Mouse (Mus musculus) kidney, postnatal 10 days (tissue): ENCODE measurements around the gene Trim46.
A peak's percentile ranks its signal among the peaks of the same experiment; 100 is the strongest.

Experiments
- DNase-seq: peaks from one replicate; pipeline ENCODE4 v3.0.0; 2021; ENCODE audit warnings: mixed read lengths

Trim46 gene

DNA sequence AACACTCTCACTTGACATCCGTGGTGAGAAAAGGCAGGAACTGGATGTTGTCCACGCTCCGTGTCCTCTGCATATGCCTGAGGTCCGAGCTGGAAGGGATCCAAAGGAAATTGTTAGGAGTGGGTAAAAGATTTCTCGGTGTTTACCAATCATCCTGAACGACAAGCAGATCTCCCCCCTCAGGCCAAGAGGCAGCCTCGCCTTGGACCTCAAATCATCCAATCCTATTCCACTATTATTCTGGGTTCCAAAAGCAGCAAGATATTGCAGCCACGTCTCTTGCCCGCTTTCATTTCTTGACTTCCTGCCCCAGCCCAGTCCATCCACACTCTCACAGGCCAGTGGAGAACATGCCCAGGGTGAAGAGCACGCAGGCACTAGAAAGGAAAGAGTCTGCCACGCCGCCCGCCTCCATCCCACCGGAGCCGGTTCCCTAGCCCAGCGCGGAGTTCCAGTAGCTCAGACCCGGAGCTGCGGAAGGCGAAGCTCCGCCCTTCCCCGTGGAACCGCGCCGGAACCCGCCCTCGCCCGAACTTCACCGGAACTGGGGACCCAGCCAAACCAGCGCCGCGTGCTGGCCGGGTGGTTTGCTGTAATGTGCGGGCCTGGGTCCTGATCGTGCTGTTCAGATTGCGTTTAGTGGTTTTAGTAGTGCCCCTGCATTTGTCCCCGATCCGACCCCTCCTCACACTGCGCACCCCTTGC is 24.1 kb upstream of the Trim46 start, which contains the start of gene Slc50a1:
TSS of gene Slc50a1 (minus strand) at position 520 of the 705 bp plus-strand sequence.
- DNase-seq, result peak; percentile 93

DNA sequence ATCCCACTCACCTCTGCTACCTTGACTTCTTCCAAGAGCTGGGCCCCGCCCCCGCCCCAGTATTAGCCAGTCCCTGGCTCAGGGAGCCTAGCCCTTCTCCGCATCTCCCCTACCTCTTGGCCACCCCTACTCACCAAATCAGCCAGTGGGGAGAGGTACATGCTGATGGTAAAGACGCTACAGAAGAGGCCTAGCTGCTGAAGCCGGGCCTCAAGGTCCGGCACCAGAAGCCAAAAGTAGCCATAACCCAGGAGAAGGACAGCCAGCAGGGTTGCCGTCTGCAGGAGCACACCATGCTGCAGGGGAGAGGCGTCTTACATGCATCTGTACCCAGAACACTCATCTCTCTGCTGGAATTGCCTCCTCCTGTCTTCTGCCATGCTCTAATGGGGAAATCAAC is 22.8 kb upstream of the Trim46 start:
- DNase-seq, result no peak

DNA sequence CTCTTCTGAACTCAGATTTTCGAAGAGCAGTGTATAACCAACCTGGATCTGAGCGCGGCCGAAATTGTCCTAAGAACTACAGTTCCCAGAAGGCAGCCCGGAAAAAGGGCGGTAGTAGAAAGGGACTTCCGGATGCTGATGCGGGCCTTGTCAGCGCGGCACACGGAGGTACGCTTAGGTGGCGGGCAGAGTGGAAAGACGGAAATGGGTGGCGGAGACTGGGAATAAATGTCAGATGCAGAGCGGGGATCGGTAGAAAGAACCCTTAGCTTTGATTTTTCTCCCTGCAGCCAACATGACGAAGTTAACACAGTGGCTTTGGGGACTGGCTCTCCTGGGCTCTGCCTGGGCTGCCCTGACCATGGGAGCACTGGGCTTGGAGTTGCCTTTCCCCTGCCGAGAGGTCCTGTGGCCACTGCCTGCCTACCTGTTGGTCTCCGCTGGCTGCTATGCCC is 20.4 kb upstream of the Trim46 start:
- DNase-seq, result peak; percentile 87

- DNase-seq, result peak; percentile 43
These were observed 16.3 kb upstream of the Trim46 start for GRCm38 (mm10) chr3:89262417-89262816.

GRCm38 (mm10) chr3:89260211-89260610 is 14.1 kb upstream of the Trim46 start:
- no peak for DNase-seq

- no peak for DNase-seq
These were observed 13.0 kb upstream of the Trim46 start, which contains the start of gene Dpm3 for GRCm38 (mm10) chr3:89259076-89259475. Gene Dpm3, plus strand, starts transcription at chr3:89259358.

DNA sequence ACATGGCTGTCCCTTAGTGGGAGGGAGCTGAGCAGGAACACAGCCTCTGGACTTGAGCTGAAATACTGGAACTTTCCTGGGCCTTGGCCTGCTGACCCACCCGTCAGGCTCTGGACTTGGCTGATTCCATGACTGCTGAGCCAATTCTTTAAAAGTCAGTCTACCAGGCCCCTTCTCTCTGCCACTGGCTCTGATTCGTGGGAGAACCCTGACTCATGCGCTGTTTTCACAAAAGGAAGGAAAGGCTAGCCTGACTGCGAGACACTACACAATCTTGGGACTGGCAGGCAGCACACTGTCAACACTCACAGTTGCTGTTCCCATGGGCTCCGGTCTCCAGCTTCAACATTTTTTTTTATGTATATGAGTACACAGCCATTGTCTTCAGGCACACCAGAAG is 10.1 kb upstream of the Trim46 start:
- no peak for DNase-seq

DNA sequence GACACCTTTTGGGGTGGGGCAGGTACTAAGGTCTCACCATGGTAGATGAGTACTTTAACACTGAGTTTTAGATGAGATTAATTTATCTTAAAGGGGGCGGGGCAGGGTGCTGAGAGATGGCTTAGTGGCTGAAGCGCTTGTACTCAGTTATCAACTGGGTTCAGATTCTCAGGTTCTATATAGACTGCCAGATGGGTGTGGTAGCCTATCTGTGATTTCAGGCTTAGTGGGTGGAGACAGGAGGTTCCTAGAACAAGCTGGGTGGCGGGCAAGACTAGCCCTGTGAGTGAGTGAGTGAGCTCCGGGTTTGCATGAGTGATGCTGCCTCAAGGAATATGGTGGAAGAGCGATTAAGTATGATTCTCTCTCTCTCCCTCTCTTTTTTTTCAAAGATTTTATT is 8.9 kb upstream of the Trim46 start:
- DNase-seq, result no peak

- peak; percentile 82 for DNase-seq
These were observed 5.3 kb upstream of the Trim46 start for GRCm38 (mm10) chr3:89251365-89251895.

- DNase-seq, result peak; percentile 86
These were observed 4.4 kb upstream of the Trim46 start for GRCm38 (mm10) chr3:89250435-89251040.

GRCm38 (mm10) chr3:89247466-89247865 is 1.4 kb upstream of the Trim46 start:
- DNase-seq, result no peak

DNA sequence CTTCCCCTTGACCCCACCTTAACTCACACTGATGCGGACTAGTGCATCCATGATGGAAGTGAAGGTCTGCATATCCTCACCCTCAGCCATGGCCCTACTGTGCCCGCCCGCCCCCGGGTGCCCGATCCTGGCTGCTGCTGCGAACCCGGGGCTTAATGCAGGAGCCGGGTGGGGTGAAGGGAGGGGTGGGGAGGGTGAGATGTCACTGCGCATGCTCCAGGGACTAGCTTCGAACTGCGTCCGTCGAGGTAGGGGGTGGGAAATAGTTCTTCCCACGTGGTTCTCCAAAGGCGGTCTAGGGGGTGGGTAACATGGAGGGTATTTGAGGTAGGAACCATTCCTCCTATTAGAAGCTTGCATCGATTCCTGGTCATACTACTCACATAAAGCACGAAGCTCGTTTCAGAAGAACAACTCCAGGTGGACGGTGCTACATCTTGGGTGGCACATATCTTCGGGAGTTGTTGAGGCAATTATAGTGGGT is 379 bp downstream of the Trim46 start, which contains the start of gene Krtcap2:
TSS of gene Krtcap2 (plus strand) at position 279 of the 484 bp plus-strand sequence.
- peak; percentile 49 for DNase-seq

DNA sequence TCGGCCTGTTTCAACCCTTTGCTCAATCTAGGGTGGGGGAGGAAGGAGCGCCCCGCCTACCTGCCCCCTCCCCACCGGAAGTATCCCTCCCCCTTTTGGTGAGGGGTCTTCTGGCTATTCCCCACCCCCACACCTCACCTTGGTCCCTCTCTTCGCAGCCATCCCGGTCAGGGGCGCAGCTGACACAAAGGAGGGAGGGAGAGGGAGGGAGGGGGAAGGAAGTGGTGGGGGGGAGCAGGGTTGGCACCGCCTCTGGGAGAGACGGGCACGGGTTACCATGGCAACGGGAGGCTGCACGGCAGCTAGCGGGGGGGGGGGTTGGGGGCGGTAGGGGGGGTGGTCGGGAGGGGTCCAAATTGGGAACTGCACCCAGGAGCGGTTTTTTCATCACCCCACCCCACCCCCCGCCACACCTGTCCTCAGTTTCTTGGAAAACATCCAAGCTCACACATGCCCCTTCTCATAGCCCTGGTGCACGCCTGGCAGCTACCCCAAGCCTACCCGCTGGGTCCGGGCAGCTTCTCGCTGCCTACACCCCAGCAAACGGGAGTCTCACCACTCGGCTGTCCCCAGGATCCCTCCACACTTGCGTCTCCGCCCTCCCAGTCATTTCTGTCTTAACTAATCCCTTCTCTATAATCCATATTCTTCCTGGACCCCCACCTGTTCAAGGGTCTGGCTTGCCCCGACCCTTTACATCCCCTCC is 974 bp downstream of the Trim46 start:
- peak; percentile 66 for DNase-seq

- DNase-seq, result peak; percentile 73
These were observed 1.7 kb downstream of the Trim46 start for GRCm38 (mm10) chr3:89244158-89244981.

- DNase-seq, result peak; percentile 70
These were observed 2.5 kb downstream of the Trim46 start for GRCm38 (mm10) chr3:89243609-89244008.

- DNase-seq, result peak; percentile 77
These were observed 3.7 kb downstream of the Trim46 start for GRCm38 (mm10) chr3:89242331-89242895.

GRCm38 (mm10) chr3:89238494-89238893 is 7.6 kb downstream of the Trim46 start:
- DNase-seq, result no peak

DNA sequence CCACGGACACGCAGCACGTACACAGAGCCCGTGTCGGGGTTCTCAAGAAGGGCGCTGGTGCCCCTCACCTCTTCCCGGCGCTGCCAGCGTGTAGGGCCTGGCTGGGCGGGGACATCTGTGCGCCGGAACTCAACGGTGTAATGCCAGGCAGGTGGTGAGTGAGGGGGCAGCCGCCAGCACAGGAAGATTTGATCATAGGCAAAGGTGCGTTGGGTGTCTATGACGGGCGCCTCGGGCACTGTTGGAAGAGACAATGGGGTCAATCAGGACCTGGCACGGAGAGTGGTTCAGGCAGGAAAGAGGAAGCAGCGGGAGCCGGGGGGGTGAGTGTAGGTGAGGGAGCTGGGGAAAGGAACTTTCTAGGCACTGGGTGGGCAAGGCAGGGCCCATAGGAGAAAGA is 8.4 kb downstream of the Trim46 start:
- DNase-seq, result no peak

- DNase-seq, result no peak
These were observed 9.6 kb downstream of the Trim46 start for GRCm38 (mm10) chr3:89236516-89236915.

DNA sequence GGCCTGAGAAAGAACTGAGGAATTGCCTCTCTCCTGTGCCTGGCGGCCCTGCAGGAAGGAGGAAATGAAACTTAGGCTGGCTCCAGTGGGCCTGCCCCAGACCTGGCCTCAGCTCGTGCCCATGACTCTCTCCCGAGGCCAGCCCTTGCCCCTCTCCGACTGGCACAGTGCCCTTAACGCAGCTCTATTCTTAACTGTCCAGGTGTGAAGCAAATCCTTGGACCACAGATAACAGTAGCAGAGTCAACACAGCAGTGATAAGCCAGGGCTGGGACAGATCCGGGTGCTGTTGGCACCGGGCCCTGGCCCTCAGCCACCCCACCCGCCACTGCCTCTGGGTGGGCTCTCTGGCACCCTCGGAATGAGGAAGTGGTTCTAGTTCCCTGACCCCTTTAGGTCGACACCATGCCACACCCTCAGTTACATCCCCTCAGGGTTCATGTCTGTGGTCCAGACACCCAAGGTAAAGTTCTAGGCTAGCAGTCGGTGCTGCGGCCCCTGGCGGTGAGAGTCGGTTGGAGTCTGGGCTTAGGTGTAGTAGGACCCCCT is 12.5 kb downstream of the Trim46 start:
- DNase-seq, result peak; percentile 47

DNA sequence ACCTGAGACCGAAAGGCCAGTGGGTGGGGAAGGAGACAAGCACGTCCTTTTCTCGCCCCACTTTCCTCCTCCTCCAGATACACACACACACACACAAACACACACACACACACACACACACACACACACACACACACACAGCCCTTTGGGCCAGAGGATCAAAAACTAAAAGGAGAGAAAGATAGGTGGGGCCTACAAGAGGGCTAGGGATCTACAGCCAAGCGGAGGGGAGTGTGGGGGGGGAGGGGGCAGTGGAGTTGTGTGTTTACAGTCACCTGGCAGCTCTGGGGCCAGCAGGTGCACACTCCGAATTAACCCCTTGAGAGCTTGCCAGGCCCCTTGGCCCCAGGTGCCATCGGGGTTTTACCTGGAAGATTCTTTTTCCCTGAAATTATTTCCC is 13.5 kb downstream of the Trim46 start:
- DNase-seq, result no peak
